Mouse (Mus musculus) spleen, adult 2 months (tissue): Measurements from ENCODE around the gene Fxr2.

Source experiments
- CTCF ChIP-seq: fragments of 200-500 bp; IDR thresholded peaks from 2 replicates; pipeline ENCODE4 v1.5.1; 2011; ENCODE audit warnings: mild to moderate bottlenecking, inconsistent platforms; ENCODE audit not compliant: insufficient read depth, insufficient read length, insufficient replicate concordance; ENCODE audit errors: extremely low read depth
- POLR2A ChIP-seq: fragments of 200-500 bp; IDR thresholded peaks from 2 replicates; pipeline ENCODE4 v1.6.1; 2011; ENCODE audit warnings: low read depth, low read length, inconsistent platforms

GRCm38 (mm10) chr11:69617805-69618204, 15.0 kb upstream of the Fxr2 start, which contains the start of gene Shbg:
- TF ChIP-seq CTCF (no peak), POLR2A (no peak)
